Mouse (Mus musculus): ENCODE data around the gene Pkig.

DNA sequence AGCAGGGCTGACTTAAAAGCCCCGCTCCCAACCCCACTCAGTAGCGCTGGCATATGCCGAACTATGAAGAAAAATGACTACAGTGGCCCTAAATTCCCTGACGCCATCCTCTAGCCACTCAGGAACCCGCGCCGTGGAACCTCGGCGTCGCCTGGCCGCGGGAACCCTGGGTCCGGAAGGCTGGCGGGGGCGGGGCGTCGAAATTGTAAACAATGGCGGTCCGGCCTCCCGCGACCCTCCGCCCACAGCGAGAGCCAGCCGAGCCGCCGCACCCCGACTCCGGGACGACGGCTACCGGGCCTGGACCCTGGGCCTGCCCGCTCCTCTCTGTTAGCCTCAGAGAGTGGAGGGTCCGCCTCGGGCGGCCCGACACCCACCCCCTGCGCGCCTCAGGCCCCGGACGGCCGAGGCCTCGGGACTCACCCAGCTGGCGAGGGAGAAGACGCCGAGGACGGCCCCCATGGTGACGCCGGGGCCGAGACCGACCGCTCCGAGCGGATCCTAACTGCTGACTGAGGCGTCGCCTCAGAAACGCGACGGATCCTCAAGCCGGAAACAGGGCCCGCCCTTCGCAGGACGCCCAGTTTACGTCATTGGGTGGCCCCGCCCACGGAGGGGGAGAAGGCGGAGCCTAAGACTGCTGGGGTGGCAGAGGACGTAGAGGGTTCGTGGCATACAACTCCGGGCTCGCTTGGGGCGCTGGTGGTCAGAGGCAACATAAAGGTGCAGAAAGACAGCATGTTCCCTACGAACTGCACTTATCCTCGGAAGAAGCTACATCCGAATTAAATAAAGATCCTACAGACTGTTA, 13.4 kb upstream of the Pkig start, which contains the start of gene Serinc3:
- peak; percentile 99 for TF ChIP-seq POLR2A (IDR thresholded peaks at IDR 0.05; ENCODE audit: insufficient read depth, low read depth, low read length)
- peak; percentile 77 for TF ChIP-seq CTCF (IDR thresholded peaks at IDR 0.05)
